Mouse (Mus musculus) lung, postnatal 10 days (tissue): Measurements from ENCODE around the gene Olfr1100.

ENCODE experiments used
- DNase-seq: peaks from one replicate; pipeline ENCODE4 v3.0.0; 2021

Olfr1100 gene

GRCm38 (mm10) chr2:86979854-86980253 is at the start of gene Olfr1100:
Gene Olfr1100 (minus strand): TSS chr2:86979954.
- no peak for DNase-seq

DNA sequence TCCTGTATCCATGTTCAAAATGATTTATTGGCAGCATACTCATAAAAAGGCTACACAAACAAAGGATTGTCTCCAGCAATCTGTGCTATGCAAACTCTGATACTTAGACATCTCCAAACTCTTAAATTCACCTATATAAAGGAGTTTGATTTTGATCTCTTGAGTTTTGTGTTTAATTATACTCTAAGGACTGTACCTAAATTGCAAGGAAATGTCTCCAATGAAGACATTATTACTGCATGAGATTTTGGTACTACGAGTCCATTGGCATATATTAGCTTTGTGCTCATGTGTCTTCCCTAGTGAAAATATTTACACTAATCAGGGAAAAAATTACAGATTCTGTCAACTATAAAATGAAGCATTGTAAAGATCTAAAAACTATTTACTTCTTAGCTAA is 47.2 kb upstream of the Olfr1100 start, which contains the start of gene Olfr1104:
TSS of gene Olfr1104 (minus strand) at position 101 of the 400 bp plus-strand sequence.
- no peak for DNase-seq

DNA sequence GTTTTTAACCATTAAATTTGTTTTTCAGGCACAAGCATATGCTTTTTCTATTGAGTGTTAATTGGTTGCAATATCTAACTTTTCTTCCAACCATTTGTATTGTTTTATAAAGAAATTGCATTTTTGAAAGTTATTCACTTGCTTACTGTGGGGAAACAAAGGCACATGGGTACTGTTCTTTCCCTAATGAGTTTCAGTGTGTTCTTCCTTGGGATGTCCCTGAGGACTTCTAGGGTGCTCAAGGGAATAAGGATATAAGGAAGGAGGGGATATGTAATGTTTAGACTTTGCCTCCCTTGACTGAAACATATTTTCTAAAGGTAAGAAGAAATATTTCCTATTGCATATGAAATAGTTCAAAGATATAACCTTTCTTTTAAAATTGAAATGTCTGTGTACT is 18.3 kb upstream of the Olfr1100 start, which contains the start of gene Olfr1102:
TSS of gene Olfr1102 (plus strand) at position 301 of the 400 bp plus-strand sequence.
- no peak for DNase-seq

DNA sequence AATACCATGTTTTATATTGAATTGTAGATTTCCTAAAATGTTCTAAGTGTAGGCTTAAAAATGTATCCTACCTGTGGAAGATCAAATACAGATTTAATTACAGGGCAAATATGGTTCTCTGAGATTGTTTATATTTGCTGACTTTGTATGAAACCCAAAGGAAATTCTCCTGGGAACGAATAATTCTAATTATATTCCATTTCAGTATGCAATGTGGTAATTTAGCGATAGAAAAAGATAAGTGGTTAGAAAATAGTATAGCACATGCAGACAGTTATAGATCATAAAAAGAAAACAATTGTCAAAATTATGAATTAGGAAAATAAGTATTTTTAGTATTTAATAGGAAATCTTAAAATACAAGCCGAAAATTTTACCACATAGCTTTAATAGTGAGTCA is 11.4 kb upstream of the Olfr1100 start, which contains the start of gene Olfr1101:
TSS of gene Olfr1101 (minus strand) at position 101 of the 400 bp plus-strand sequence.
- no peak for DNase-seq

- no peak for DNase-seq
These were observed 19.2 kb downstream of the Olfr1100 start, which contains the start of gene Olfr1099 for GRCm38 (mm10) chr2:86960593-86960992. Gene Olfr1099 (minus strand): TSS chr2:86960693.

GRCm38 (mm10) chr2:86926557-86926956 is 53.2 kb downstream of the Olfr1100 start:
- DNase-seq = no peak
